Mouse (Mus musculus) heart, adult 2 months (tissue): Measurements from ENCODE around the gene Dram1.

Experiments
- CTCF ChIP-seq: fragments of 200-600 bp; IDR thresholded peaks from 2 replicates; pipeline ENCODE4 v1.8.1; 2022; ENCODE audit warnings: antibody characterized with exemption, mild to moderate bottlenecking, moderate library complexity
- EP300 ChIP-seq: fragments of 200-500 bp; IDR thresholded peaks from 2 replicates; pipeline ENCODE4 v1.6.1; 2011; ENCODE audit warnings: low read depth, low read length, control low read depth; ENCODE audit not compliant: insufficient read depth
- POLR2A ChIP-seq: fragments of 200-500 bp; IDR thresholded peaks from 2 replicates; pipeline ENCODE4 v1.6.1; 2011; ENCODE audit warnings: mild to moderate bottlenecking, low read depth, low read length, control low read depth; ENCODE audit not compliant: insufficient read depth

GRCm38 (mm10) chr10:88385290-88385689 lies 6.4 kb upstream of the Dram1 start:
- TF ChIP-seq CTCF (no peak), EP300 (no peak), POLR2A (no peak)
